Mouse (Mus musculus) T-cell, adult 2 months (primary cell): ENCODE data around the gene Gng13.
"Not testable (repeated sequence)": the region's sequence is repeated elsewhere in the genome, so short reads cannot be mapped to it uniquely, and the experiment has no call there.

ENCODE experiments used
- DNase-seq: peaks from one replicate; pipeline ENCODE4 v3.0.0; 2022; ENCODE audit warnings: low spot score

Gng13 gene

DNA sequence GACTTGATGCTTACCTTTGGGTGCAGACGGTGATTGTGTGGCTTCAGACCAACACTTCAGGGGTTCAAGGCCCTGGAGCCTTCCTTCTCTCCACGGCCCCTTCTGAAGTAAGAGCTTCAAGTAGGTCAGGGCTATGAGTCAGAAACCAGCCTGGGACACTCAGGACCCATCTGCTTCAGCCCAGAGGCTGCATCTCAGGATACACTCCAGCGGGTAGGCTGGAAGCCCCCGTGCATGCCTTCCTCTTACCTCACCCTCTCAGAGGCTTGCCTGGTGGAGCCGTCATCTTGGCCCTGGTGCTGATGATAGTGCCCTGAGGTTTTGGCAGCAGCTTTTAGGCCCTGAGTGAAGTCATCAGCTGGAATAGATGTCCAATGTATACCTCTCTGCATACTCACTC lies 18.3 kb downstream of the Gng13 start:
- no peak for DNase-seq

DNA sequence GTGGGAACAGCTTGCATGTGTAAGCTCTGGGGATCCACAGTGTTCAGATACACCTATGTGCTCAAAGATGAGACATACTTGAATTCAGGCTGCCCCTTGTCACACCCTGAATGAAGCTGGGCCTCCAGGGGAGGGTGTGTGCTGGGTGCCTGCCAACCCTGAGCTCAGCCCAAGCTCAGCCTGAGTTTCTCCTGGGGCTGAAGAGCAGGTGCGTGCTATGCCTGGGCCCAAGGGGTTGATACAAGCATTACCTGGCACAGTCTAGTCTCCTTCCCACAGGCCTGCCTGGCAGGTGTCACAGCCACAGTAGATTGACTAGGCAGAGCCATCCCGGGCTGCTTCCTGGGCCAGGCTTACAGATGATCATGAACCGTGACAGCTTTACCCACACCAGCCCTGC lies 18.8 kb downstream of the Gng13 start, which contains the start of gene Mslnl:
Mslnl (plus strand) TSS at position 298 of the 400 bp plus-strand sequence.
- no peak for DNase-seq

DNA sequence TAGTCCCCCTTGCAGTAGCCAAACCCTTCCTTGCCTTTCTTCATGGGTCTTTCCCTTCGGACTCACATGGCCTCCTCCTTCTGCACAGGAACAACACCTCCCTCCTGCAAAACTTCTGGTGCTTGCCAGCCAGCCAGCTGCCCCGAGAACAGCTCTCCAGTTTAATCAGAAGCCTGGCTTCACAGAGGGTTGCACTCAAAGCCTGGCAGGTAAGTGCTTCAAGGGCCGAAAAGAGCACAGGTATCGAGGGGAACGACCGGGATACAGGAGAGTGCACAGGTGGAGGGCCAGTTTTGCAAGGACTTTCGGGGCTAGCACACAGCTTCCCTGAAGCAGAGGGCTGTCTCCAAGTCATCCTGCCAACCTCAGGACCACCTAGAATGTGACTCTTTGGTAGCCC lies 21.9 kb downstream of the Gng13 start:
- no peak for DNase-seq

DNA sequence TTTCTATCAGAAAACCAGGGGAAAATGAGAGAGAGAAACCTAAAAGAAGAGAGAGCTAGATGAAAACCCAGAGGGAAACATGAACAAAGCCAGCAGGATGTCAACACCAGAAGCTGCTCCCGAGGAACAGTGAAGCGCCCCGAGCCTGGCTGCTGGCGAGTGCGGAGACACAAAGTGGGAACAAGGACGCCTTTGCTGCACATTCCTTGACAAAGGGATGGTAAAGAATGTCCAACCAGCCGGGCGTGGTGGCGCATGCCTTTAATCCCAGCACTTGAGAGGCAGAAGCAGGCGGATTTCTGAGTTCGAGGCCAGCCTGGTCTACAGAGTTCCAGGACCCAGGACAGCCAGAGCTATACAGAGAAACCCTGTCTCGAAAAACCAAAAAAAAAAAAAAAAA lies 24.5 kb downstream of the Gng13 start:
- DNase-seq = not testable (repeated sequence)

DNA sequence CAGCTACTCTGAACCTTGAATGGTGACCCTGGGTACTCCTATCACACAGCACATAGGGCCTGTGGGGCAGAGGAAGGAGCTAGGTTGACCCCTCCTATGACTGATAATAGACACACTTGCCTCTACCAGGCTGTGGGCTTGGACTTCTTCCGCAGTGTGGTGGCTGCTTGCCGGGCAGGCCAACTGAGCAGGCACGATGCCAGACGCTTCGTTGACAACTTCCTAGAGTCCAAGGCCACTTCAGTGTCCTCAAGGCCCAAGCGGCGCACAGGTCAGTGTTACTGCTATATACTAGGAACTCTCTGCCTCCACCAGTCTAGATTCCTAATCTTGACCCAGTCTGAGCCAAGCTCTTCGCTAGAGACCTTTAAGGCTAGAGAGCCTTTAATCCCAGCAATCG lies 26.9 kb downstream of the Gng13 start:
- no peak for DNase-seq

DNA sequence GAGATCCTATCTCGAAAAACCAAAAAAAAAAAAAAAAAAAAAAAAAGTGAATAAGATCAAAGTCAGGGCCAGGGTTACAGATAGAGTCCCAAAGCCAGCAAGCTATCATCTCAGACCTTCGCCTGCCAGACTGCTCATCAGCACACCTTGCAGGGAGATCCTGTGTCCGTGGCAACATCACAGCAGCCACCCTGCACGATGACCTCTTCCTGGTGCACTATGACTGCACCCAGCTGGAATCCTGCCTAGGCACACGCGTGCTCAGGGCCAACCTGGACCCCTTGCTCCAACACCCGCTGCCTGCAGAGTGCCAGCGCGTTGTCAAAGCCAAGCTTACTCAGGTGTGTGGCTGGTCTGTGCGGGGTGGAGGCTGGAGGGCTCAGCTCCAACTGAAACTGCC lies 27.3 kb downstream of the Gng13 start:
- DNase-seq = no peak

DNA sequence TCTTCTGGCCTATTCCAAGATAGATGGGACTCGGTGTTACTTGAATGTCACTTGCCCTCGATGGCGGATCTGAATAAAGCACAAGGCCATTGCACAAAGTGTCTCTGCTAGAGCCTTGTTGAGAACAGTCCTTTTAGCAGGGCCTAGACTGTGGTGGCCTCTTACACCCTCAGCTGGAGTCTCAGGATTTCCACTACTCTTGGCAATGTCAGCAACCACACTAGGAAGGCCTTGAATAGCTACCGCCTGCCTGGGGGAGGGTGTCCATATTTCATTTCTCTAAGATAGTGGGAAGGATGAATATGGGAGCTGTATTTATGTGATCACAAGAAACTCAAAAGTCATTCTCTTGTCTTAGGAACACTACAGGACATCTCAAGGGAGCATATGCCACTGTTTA lies 31.3 kb downstream of the Gng13 start:
- DNase-seq = no peak

DNA sequence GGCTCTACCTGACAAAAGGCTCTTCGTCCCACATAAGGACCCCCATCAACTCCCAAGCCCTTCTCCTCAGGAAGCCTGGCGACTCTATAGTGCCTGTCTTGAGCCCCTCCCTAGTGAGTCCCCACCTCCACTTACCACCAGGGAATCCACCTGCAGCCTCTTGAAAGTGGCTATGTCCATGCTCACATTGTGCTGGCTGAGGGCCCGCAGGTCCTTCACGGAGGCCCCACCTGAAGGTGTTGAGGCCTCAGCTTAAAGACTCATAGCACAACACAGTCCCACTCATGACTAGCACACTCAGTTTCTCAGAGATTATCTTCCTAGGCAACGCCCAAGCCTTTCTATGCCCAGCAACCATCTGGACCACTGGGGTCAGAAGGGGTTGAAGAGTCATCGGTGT lies 32.3 kb downstream of the Gng13 start:
- DNase-seq = no peak

DNA sequence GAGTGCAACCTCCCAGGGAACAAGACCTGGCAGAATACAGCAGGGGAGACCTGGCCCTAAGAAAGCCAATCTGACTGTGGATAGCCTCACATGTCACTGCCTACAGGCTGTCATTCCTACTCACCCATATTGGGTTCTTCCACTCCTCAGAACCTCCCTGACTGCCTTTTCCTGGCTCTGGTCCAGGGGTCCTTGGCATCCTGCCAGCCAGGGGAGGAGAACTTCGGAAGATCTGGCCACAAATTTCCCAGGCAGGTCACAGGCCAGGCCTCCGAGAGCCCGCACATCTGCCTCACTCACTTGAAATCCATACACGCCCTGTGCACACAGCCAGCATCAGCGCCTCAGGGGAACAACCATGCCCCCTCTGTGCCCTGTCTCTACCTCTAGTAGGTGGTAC lies 34.5 kb downstream of the Gng13 start:
- DNase-seq = no peak

DNA sequence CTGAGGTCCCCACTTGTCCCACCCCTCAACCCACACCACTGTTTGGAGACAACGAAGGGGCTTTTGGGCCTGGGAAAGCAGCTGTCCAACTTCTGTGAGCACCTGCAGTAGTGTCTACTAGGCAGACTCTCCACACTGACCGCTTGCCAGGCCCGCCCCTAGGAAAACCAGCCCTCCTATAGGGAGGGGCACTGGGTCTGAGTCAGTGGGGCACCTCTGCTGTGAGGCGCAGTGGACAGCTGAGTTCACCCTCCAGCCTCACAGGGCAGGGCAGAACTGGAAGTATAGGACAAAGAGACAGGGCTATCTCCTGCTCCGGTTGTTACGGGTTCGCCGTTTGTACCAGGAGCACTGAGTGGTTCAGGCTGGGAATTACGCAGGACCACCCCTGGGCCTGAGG lies 37.3 kb downstream of the Gng13 start, which contains the start of gene Msln:
Msln (minus strand) TSS at position 138 of the 400 bp plus-strand sequence.
- DNase-seq = no peak

DNA sequence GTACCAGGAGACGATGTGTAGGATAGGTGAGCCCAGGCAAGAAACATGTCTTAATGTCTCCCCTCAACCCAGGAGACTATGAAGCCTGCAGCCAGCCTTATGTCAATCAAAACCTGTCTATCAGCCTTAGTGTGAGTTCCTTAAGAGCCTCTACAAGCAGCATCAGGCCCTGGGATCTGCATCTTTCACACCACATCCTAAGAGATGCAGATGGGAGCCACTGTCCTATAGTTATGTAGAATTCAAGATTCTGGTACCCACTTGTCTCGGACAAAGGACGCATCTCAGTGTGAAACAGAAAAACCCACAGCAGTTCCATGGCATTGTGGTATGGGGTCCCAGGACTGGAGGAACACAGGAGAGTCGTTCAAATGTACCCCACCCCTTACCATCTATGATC lies 38.1 kb downstream of the Gng13 start:
- no peak for DNase-seq

DNA sequence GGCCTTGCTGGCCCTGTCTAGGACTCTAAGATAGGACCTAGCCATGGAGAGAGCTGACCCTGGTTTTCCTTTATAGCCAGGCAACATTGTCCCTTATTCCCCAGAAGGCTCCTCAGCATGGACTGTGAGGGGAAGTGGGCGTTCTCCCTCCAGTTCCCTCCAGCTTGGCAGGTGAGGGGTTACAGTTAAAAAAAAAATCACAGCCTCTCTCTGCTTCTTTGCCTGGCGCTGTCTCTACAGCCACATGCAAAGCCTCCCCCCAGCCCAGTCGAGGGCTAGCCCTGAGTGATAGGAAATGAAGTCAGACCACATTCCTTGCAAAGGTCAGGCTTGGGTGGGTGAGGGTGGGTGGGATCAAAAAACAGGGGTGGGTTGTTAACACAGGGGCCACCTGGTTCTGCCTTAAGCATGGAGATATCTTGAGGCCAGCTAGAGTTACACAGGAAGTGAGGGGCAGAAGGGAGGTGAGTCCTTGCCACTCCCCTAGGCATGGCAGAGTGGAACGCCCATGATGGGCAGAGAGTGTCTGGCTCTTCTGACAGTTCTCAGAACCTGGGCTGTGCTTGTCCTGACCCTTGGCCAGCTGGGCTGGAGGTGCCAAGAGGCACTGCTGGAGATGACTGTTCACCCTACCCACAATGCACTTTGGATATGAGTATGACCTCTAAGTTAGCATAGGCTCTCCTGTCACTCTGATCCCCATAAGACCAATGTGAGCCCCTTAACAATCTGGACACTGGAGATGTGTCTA lies 38.8 kb downstream of the Gng13 start:
- DNase-seq = no peak

DNA sequence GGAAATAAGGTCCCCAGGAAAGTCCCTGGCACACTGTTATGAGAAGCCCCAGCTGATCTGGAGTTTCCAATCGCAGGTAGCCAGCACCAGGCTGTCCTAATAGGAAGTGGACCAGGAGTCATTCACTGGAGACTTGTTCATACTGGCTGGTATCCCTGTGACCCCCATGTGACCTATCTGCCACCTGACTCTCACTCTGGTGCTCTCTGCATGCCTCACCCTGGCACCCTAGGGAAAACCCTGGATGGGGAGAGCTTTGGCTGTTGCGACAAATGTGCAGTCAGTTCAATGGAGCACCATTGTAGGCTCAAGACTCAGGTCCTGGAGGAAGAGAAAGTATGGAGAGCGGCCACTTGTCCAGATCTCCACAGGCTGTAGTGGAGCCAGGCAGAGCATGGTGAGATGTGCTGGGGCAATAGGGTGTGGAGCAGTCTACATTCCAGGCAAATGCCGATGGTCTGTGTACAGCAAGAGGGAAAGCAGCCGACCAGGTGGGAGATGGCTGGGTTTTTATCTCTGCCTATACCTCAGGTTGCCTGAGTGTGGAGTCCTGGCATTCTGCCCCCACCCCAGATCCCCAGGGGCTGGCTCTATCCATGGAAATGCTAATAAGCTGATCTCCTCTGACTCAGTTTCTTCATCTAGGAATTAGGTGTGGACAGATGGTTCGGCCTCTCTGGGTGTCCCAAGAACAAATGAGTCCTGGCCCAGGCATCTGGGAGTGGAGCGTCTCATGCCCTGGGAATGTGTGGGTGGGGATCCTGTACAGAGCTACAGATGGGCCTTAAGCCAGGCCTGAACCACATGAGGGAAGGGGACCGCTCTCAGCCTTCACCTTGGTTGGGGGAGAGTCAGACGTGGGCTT lies 39.6 kb downstream of the Gng13 start:
- DNase-seq = no peak

DNA sequence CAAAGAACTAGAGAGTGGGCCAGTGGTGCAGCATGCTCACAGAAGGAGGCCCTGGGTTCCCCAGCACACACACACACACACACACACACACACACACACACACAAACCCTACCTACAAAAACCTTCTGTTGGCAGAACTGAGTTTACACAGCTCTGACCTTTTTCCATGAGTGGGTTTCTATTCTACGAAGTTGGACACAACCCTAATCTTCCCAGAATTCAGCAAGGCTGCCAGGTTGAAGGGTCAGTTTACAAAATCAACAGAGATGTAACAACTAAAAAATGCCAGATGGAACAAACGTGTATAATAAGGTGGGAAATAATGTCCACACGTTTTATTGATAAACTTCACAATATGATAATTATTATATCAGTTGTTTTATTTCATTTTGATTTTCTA lies 40.7 kb downstream of the Gng13 start:
- no peak for DNase-seq

DNA sequence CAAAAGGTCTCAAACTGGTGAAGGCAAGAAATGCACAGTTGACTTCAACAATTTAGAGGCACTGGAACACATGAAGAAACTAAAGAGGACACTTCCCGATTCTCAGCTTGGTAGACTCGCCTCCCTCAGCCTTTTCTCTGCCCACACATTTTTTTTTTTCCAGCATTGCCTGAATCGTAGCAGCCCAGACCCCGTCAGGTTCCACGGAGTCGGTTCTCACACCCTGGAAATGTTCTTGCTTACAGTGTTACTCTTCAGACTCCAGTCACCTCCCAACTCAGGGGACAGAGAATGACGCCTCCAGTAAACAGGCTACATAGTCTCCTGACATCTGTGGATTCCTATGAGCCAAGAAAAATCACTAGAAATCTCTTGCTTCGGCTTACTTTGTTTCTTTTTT lies 43.2 kb downstream of the Gng13 start:
- DNase-seq = no peak

DNA sequence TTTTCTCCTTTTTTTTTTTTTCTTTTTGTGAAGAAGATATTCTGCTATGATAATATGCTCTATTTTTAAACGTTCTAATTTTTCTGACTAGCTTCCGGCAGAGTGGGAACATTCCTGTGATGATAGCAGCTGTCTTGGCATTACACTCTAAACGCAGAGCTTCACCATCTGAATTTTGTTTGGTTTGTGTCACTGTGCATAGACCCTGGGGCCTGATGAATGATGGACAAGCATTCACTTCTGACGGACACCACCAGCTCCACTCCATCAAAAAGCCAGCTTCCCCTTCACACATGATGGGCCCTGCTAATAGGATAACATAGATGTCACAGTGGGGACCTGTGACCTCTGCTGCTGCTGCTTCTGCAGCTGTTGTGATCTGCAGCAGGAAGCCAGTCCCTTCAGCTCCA lies 44.6 kb downstream of the Gng13 start:
- no peak for DNase-seq

DNA sequence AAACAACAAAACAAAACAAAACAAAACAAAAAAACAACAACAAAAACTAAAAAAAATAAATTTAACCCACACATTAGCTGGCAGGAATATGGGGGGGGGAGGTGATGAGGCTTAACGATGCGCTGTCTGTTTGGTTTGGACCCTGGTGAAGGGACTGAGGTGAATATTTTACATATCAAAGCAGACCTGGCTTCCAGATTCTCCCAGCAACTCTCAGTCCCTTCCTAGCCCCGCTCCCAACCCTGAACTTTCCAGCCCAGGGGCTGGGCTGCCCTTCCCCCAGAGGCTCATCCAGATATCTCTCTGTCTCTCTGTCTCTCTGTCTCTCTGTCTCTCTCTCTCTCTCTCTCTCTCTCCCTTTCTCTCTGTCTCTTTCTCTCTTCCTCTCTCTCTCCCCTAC lies 45.6 kb downstream of the Gng13 start:
- no peak for DNase-seq

DNA sequence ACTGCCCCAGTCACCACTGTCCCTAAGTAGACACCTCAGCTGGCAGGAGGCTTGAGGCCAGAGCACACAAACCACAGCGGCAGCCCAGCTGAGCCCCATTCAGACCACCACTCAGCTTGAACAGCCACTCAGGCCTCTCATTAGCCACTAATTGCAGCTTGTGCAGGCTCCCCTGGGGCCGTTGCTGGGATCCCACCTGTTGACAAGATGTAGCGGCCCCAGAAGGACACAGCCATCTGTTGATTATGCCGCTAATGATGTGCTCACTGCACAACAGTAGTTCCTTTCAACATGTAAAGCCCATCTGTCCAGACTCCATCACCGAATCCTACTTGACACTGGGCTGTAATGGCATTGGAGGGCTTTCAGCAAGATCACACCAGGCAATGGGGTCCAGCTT lies 48.9 kb downstream of the Gng13 start:
- no peak for DNase-seq
